Mouse (Mus musculus) ovary, postnatal 36 days (tissue): ENCODE data around the gene Mapk3.

ENCODE experiments used
- DNase-seq: peaks from one replicate; pipeline ENCODE4 v3.0.0; 2022; ENCODE audit warnings: low spot score, mixed read lengths

Mapk3 gene

DNA sequence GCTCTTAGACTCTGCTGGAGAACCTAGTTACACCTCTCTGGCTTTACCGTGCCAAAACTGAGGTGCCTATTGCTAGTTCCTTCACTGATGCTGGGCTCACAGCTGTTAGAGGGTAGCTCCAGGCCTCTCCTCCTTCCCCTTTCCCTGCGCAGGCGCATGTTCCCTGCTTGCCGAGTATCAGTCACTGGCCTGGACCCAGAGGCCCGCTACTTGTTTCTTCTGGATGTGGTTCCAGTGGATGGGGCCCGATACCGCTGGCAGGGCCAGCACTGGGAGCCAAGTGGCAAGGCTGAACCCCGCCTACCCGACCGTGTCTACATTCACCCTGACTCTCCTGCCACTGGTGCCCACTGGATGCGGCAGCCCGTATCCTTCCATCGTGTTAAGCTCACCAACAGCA is 23.3 kb downstream of the Mapk3 start:
- DNase-seq: no peak

DNA sequence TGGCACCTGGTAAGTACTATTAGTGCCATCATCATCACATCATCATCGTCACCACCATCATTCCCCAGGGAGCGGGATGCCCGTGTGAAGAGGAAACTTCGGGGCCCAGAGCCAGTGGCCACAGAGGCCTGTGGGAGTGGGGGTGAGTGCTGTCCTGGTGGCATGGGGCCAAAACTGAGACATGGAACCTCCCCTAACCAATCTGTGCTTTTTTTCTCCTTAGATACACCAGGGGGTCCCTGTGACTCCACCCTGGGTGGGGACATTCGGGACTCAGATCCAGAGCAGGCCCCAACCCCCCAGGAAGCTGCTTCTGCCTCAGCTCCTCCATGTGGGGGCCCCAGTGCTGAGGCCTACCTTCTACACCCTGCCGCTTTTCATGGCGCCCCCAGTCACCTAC is 25.1 kb downstream of the Mapk3 start:
- no peak for DNase-seq

DNA sequence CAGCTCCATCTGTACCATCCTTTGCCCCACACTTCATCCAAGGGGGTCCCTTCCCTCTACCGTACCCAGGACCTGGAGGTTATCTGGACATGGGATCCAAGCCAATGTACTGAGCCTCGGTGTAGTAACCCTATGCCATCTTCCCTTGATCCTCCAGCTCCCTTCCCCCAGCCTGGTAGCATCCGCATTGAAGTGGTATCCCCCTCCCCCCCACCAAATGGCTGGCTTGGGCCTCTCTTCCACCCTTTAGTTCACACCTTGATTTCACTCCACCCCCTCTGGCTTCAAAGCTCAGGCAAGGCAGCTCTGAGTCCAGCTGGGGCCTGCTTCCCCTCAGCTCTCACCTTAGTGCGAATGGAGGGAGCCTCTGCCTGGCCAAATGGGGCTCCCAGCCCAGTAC is 25.7 kb downstream of the Mapk3 start:
- no peak for DNase-seq

DNA sequence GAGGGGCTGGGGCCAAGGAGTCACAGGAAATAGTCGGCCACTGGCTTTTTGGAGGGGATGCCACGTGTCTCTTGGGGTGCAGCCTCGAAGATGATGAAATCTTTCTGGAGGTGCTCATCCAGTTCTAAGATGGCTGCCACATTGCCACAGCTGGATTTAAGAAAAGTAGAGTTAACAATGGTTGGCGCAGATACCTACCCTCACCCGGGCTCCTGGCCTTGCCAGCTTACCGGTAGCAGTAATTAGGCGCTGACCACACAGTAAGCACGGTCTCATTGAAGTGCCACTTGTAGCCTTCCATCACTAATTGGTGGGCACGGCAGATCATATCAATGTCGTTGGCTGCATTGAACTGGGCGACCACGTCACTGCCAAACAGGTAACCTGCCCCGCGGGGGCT is 26.7 kb downstream of the Mapk3 start:
- DNase-seq: no peak

DNA sequence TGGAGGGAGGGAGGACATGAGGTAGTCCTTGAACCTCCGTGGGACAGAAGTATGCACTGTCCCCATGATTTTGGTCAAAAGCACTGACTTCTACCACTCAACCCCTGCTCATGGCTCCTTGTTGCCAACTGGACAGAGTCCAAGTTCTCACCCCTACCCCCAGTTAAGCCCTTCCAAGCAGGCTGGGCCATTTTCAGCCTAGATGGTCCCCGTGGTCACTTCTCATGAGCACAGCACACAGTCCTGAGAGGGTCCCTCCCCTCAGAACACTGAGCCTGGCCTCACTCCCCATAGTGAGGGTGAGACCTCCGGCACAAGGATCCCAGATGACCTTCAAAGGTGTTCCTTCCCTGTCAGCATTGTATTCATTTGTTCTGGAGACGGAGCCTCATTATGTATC is 29.7 kb downstream of the Mapk3 start:
- no peak for DNase-seq

DNA sequence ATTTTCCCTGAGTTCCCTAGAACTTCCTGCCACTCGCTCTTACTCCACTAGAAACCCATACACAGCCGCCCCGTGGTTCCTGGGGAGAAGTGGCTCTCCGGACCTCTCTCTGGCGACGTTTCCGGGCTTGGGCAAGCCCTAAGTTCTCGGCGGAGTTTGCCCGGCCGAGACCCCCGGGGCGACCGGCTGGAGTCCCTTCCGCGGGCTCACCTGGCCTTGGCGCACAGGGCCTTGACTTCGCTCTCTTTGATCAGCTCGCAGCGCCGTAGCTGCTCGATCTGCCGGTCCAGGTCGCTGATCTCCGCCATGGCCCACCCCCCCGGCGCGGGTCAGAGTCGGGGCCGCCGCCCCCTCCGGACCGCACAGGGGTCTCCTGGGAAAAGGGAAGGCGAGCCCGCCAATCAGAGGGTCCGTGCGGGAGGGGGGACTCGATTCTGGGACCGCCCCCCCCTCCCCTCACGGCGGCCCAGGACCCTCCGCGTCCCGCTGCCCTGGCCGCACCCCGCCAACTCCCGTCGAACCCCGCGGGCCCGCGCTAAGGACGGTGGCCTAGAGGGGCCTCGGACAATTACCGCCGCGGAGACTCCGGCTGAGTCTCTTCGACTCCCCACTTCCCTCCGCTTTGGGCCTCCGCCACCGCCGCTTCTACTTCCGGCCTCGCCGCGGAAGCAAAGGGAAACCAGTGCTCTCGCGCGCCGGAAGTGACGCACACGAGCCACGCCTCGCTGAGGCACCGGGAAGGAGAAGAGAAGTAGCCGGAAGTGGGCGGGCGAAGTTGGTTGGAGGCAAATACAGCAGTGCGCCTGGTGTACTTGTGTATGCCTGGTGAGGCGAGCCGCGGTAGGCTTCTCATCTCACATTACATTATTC is 32.7 kb downstream of the Mapk3 start, which contains the start of gene Ppp4c:
Gene Ppp4c (minus strand): TSS at position 646 of the 870 bp plus-strand sequence.
- peak; percentile 95 for DNase-seq

DNA sequence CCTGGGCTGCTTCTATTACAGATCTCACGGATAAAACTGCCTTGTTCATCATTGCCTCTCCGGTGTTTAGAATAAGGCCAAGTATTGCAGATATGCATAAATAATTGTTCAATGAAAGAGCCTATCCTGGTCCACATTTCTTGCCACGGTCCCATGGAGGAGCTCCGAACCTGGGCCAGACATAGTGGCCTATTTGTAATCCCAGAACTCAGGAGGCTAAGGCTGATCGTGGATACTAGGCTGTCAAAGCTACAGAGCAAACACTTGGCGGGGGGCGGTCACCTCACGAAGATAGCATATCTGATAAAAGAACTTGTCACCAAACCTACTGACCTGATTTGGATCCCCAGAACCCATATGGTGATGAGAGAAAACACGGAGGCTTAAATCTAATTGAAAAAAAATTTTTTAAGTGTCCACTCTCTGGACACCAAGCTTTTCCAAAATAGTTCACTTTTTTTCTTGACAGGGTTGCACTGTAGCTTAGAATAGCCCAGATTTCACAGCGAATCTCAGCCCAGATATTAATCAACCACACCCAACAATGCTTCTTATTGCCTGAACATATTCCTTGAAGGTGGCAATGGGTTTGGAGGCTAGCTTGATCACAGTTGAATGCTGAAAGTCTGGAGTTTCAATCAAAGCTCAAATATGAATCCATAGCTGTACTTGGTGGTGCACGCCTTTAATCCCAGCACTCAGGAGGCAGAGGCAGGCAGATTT is 33.5 kb downstream of the Mapk3 start:
- no peak for DNase-seq

DNA sequence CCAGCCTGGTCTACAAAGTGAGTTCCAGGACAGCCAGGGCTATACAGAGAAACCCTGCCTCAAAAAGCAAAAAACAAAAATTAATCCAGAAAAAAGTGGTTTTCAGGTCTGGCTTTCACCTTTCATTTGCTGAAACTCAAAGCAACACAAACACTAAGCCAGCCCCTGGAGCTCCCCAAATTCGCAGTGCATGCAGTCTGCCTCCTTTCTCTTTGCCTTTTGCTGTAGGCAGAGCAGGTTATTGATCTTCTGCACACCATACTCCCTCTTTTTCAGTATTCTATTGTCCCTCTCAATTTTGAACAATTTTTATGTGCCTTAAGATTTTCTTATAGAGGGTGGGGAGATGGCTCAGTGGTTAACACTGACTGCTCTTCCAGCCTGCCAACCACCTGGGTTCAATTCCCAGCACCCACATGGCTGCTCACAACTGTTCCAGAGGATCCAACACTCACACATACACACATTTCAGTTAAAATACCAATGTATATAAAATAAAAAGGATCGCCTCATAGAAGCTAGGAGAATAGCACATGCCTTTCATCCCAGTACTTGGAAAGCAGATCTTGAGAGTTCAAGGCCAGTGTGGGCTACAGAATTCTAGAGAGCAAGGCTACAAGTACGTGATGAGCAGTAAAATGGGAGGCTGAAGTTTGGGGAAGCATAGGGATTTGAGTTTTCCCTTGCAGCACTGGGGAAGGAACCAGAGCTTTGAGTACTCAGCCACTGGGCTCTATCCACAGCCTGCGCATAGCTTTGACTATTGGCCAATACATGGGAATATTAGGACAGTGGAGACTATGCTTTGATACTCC is 34.3 kb downstream of the Mapk3 start:
- no peak for DNase-seq

DNA sequence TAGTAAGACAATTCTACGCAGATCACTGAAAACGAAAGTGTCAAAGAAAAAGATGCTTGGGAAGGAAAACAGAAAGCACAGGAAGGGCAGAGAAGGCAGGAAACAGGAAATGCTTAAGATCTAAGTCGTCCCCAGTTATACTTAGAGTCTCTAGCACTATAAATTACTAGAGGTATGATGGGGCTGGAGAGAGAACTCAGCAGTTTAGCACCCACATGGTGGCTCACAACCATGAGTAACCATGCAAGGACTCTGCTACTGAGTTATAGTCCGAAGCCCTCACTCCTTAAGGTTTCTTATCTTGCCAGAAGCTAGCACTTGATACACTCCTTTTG is 34.8 kb downstream of the Mapk3 start:
- no peak for DNase-seq

DNA sequence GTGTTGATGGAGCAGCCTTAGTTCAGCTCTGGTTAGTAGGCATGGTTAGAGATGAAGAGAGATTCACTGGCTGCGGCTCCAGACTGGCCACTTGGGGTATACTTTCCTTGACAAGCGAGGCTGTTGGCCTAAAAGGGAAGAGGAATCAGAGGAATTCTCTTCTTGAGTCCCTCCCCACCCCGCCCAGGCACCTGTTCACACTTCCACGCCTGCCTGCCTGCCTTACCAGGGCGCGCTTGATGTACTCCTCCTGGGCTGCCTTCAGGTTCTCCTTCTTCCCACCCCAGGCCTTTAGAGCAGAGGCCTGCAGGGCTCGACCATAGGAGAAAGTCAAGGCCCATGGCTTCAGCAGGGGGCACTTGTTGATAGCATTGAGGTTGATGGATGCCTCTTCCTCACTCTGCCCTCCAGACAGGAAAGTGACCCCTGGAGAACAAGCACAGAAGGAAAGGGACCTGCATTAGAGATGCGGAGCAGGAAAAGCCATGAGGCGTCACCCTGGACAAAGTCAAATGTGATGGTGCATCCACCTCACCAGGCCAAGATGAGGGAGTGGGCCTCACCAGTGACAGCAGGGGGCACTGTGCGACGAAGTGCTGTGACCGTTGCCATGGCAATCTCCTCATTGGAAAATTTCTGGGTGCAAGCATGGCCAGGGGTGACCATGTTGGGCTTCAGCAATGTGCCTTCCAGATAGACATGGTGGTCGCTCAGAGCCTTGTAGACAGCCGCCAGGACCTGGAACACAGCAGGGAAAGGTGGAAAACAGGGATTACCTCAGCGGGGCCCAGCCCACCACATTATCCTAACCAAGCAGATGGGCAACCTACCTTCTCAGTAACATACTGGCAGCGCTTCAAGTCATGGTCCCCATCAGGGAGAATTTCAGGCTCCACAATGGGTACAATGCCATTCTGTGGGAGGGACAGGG is 36.3 kb downstream of the Mapk3 start:
- no peak for DNase-seq

DNA sequence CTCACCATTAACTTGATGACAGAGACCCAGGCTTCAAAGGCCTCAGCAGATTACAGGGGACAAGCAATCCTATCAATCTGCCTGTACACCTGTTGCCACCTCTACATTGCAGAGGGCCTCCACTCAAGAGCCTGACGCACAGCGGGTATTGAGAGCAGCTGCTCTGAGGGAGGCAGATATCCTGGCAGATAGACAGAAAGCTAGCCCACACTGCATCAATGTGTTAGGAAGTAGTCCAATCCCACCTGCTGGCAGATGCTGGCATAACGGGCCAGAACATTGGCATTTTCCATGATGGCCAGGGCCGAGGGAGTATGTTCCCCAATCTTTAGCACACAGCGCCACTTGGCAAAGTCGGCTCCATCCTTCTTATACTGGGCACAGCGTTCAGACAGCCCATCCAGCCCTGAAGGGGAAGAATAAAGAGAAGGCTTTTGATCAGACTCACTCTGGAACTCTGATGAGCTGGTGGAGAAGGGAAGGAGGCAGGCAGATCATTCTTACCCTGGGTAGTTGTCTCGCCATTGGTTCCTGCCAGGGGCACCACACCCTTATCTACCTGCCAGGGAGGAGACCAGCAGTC is 37.0 kb downstream of the Mapk3 start:
- DNase-seq: no peak

DNA sequence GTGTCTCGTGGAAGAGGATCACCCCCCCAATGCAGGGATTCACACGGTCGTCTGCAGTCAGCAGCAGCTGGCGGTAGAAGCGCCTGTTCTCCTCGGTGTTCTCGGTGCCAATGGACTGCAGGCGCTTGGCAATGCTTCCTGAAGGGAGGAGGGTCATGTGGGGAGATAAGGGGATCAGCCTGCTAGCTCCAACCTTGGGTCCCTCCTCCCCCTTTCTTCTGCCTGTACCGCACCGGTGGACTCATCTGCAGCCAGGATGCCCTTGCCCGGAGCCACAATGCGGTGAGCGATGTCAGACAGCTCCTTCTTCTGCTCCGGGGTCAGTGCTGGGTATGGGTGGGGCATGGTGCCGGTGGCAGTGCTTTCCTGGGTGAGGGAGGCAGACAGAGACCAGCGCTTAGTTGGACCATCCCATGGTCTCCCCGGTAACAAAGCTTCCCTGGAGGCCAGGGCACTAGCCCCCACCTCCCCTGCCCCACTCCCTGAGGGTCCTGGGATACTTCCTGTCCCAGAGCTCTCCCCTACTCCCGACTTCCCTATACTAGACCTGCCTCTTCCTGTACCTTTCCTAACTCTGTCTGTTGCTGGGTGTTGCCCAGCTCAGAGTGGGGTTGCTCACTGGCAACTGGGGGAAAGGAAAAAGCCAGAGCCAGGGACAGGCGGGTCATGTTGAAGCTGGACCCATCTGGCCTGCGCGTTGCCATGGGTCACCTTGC is 38.2 kb downstream of the Mapk3 start, which contains the start of gene Fam57b:
Gene Fam57b (plus strand): TSS at position 258 of the 716 bp plus-strand sequence.
- peak; percentile 69 for DNase-seq

DNA sequence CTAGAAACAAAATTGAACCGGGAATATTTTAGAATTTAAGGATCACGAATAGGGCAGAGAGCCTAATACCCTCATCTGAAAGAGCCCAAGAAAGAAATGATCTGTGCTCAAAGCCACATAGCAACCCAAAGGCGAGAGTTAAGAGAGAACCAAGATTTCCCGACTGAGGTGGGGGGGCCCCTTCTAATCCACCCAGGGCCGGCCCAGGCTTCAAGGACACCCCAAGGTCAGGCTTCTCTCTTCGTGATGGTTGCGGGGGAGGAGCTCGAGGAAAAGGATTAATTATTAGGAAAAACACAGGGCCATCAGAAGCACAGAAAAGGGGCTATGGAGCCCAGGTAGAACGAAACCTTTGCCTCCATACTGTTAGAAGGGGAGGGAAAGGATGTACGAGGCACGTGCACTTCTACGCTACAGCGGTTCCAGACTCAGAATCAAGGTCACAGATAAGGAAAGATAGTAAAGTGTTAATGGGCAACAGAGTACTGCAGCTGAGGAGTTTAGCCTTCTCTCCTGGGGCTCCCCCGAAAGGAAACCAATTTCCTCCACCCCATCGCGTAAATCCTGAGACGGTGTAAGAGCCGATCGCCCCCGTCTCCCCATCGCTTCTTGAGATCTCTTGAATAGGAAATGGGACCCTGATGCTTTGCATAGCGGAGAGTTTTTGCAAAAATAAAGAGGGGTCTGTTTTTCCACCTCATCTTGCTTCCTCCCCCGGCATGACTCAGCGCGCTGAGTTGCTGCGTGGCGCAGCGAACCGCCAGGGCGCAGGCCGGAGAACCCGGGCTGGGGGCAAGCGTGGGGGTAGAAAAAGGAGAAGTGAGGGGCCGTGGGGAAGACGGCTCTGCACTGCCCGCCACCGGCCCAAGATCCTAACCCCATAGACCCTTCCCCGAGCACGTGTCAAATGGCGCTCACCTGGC is 39.0 kb downstream of the Mapk3 start:
- DNase-seq: peak; percentile 52

DNA sequence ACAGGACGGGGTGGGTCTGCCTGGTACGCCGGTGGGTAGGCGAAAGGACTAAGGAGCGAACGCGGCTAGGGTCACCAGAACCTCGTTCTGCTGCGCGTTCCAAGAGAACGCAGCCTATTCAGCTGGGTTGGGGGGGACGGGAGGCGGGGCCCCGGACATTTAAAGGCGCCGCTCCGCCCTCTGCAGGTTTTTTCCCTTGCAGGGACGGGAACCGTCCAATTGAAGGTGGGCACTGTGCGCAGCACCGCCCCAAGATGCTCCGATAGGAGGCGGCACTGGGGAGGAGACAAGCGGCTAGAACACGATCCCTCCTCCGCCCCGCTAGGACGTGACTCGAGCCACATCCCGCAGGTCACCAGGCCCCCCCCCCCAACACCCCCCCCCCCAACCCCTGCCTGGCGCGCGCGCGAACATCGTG is 39.7 kb downstream of the Mapk3 start:
- DNase-seq: peak; percentile 97

DNA sequence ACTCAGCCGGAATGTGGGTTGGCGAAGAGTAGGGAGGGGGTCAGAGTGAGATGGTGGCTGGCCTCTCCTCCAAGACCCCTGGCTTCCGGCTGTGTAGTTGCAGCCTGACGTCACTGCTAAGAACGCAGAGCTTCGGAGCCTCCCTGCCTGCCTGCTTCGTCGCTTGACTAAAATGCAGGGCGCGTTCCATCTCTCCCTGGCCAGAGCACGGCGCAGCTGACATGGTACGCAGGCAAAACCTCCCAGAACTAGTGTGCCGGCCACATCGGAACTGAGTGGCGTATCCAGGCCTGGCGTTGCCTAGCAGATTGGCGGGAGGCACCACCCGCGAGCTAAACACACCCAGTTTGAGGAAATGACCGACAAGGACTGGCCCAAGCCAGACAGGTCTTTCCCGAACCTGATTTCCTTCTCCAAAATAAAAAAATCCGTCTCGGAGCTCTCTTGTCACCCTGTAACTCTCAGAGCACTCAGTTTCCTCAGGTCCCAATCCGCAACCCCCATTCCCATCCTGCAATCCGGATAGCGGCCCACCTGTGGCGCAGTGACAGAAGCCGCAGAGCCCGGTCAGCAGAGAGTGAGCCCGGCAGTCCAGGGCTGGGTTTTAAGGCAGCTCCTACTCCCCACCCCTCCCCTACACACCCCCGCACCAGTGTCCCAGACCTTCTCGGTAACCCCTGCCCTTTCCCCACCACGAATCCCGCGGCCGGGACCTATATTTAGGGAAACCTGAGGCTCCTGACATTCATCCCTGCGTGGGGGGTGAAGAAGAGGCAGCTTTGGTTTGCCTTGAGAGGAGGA is 40.3 kb downstream of the Mapk3 start:
- no peak for DNase-seq

DNA sequence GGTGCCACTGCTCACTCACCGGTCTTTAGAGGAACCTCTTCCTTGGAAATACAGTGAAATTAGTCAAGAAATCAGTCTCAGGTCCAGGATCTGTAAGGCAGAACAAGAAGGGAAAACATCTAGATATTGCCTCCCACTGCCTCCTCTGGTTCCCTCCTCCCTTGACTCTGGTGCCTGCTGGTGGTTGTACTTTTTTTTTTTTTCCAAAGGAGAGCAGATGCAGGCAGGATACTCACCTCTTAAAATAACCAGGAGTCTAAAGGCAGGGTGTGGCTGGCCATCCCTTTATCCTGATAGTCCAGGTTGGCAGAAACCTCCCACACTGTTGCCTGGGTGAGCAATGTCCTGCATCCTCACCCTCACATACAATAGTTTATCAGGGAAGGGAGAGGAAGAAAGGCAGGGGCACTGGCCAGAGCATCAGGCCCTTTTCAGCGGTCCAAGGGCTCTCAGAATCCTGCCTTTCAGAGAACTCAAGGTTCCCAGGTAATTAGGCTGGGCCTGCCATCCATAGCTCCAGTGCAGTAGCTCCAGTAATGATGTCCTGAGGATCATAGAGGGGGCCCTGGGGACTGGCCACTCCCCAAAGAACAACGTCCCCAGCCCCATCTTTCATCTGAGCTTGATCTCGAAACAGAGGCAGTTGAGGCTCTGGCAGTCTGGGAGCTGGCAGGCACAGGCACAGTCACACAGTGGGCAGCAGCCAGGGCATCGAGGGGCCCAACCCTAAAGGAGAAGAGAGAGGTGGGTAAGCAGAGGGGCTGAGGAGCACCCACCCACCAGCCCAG is 41.1 kb downstream of the Mapk3 start:
- DNase-seq: no peak

DNA sequence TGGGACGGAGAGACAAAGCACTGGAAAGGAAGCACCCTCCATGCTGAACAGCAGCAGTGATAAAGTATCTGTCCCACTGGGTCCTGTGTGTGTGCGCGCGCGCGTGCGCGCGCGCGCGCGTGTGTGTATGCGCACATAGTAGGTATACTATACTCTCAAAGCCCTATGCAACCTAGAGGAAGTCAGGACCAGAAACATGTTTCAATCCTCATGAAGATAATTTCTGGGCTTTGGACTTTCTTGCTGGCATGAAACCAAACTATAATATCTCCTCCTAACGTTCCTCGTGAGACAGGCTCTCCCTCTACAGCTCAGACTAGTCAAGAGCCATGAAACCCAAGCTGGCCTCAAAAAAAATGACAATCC is 41.6 kb downstream of the Mapk3 start:
- no peak for DNase-seq
